Mouse (Mus musculus) kidney, postnatal 0 days (tissue): ENCODE measurements around the gene Smoc1. TPM values are rescaled to one million over a fixed set of nuclear protein-coding genes. Genes with fewer than 3 reads are reported as not detected.

ENCODE experiments used
- ATAC-seq: fragments of 200-750 bp; cut with Nextera tagmentation; replicated peaks from 2 replicates; pipeline ENCODE4 v1.8.0; 2017; ENCODE audit warnings: low read depth, moderate number of reproducible peaks, moderate TSS enrichment, moderate library complexity; ENCODE audit not compliant: low FRiP score
- DNase-seq: peaks from one replicate; pipeline ENCODE4 v3.0.0-alpha.2; 2016; ENCODE audit warnings: low spot score
- H3K27ac ChIP-seq: fragments of 300-500 bp; sonication (generic); 2 replicates; pipeline ENCODE4 v1.5.1; 2014; ENCODE audit warnings: mild to moderate bottlenecking
- H3K27me3 ChIP-seq: fragments of 300-500 bp; sonication (generic); 2 replicates; pipeline ENCODE4 v1.6.1; 2014; ENCODE audit warnings: low read length, mixed read lengths; ENCODE audit not compliant: insufficient read depth
- H3K36me3 ChIP-seq: fragments of 300-500 bp; sonication (generic); 2 replicates; pipeline ENCODE4 v1.6.1; 2014; ENCODE audit warnings: low read length, mixed read lengths; ENCODE audit not compliant: insufficient read depth
- H3K4me1 ChIP-seq: fragments of 300-500 bp; sonication (generic); replicated peaks from 2 replicates; pipeline ENCODE4 v1.6.1; 2014; ENCODE audit warnings: antibody characterized with exemption, low read length, mixed read lengths; ENCODE audit not compliant: insufficient read depth
- H3K4me2 ChIP-seq: fragments of 300-500 bp; sonication (generic); 2 replicates; pipeline ENCODE4 v1.6.1; 2014; ENCODE audit warnings: mild to moderate bottlenecking, low read length, moderate library complexity, mixed read lengths
- H3K4me3 ChIP-seq: fragments of 300-500 bp; sonication (generic); replicated peaks from 2 replicates; pipeline ENCODE4 v1.5.1; 2014; ENCODE audit warnings: low read depth, low read length
- H3K9ac ChIP-seq: fragments of 300-500 bp; sonication (generic); 2 replicates; pipeline ENCODE4 v1.6.1; 2014; ENCODE audit warnings: low read depth, low read length
- H3K9me3 ChIP-seq: fragments of 300-500 bp; sonication (generic); replicated peaks from 2 replicates; pipeline ENCODE4 v1.6.1; 2016; ENCODE audit warnings: low read length, inconsistent platforms, mixed read lengths
- CTCF ChIP-seq: IDR thresholded peaks from 2 replicates; pipeline ENCODE4 v1.5.1; 2016; ENCODE audit warnings: antibody characterized with exemption, low read depth, mild to moderate bottlenecking, moderate library complexity
- WGBS: fragments of 180-500 bp; shearing (Covaris S2); extraction: QIAGEN DNeasy Blood & Tissue Kit; methylation state at CpG from one replicate; pipeline ENCODE4 v1.1.7; 2014; 5-methylcytosine and 5-hydroxymethylcytosine counted together
- polyA plus RNA-seq: library from polyadenylated mRNA; unstranded; fragments of >200 nt; fragmentation: Nextera tagmentation; extraction: Ambion mirVana; gene quantifications from 2 replicates; pipeline ENCODE4 v1.2.1, GENCODE M21; 2015

Smoc1 gene
- polyA plus RNA-seq, 1 experiment from 2014 or later = 0.72 TPM

GRCm38 (mm10) chr12:81166092-81166491 lies 139.5 kb downstream of the Smoc1 start:
- WGBS = 4% methylated on average over 10 of the region's 10 CpGs

GRCm38 (mm10) chr12:81166615-81167014 lies 140.0 kb downstream of the Smoc1 start:
- peaks cover 6% of the 10 kb centered on the region for H3K4me1 ChIP-seq
- DNase-seq (no peak), ATAC-seq (no peak)
- H3K27me3 ChIP-seq = 0 out of 2 replicates have a peak, but pooled peaks cover 18% of the 10 kb centered on the region
- H3K4me2 ChIP-seq = no peak overlapping the region
- no peak overlapping the region for H3K4me3 ChIP-seq
- H3K36me3 ChIP-seq = no peaks in the 10 kb centered on the region
- no peak overlapping the region for H3K27ac ChIP-seq
- no peaks in the 10 kb centered on the region for H3K9me3 ChIP-seq
- WGBS = 26% methylated on average over 8 of the region's 8 CpGs
- no peak for TF ChIP-seq CTCF
- no peak overlapping the region for H3K9ac ChIP-seq

More at GRCm38 (mm10) chr12:81166092-81166491, 139.5 kb downstream of the Smoc1 start:
- H3K27me3 ChIP-seq = 0 out of 2 replicates have a peak, but pooled peaks cover 18% of the 10 kb centered on the region
- no peak overlapping the region for H3K27ac ChIP-seq
- H3K4me2 ChIP-seq = no peak overlapping the region
- H3K9me3 ChIP-seq = no peaks in the 10 kb centered on the region
- H3K9ac ChIP-seq = no peak overlapping the region
- H3K4me1 ChIP-seq = peaks cover 6% of the 10 kb centered on the region
- no peak for TF ChIP-seq CTCF
- H3K4me3 ChIP-seq = no peak overlapping the region
- DNase-seq (peak; percentile 81), ATAC-seq (0 out of 2 replicates have a peak, but pooled peaks have one; percentile 36)
- H3K36me3 ChIP-seq = no peaks in the 10 kb centered on the region

GRCm38 (mm10) chr12:81167142-81167541 lies 140.5 kb downstream of the Smoc1 start:
- DNase-seq (peak; percentile 7), ATAC-seq (no peak)
- Histone ChIP-seq H3K27me3 (0 out of 2 replicates have a peak, but pooled peaks cover 18% of the 10 kb centered on the region), H3K27ac (no peak overlapping the region), H3K4me3 (no peak overlapping the region), H3K36me3 (no peaks in the 10 kb centered on the region), H3K9me3 (no peaks in the 10 kb centered on the region), H3K4me2 (no peak overlapping the region), H3K9ac (no peak overlapping the region), H3K4me1 (peaks cover 6% of the 10 kb centered on the region)
- 26% methylated on average over 9 of the region's 9 CpGs for WGBS
- no peak for TF ChIP-seq CTCF

GRCm38 (mm10) chr12:81168031-81168430 lies 141.4 kb downstream of the Smoc1 start:
- DNase-seq = no peak
- H3K9me3 ChIP-seq = no peaks in the 10 kb centered on the region
- H3K4me2 ChIP-seq = no peak overlapping the region
- no peaks in the 10 kb centered on the region for H3K36me3 ChIP-seq
- no peak for TF ChIP-seq CTCF
- no peak for ATAC-seq
- no peak overlapping the region for H3K9ac ChIP-seq
- WGBS = 85% methylated on average over 7 of the region's 7 CpGs
- no peak overlapping the region for H3K27ac ChIP-seq
- H3K4me1 ChIP-seq = peaks cover 6% of the 10 kb centered on the region
- H3K27me3 ChIP-seq = 0 out of 2 replicates have a peak, but pooled peaks cover 18% of the 10 kb centered on the region
- H3K4me3 ChIP-seq = no peak overlapping the region

- no peak overlapping the region for H3K27ac ChIP-seq
- DNase-seq = no peak
- ATAC-seq = no peak
- TF ChIP-seq CTCF = peak; percentile 32; the same call in 1 of the 2 replicates
- H3K9ac ChIP-seq = no peak overlapping the region
- H3K36me3 ChIP-seq = no peaks in the 10 kb centered on the region
- no peaks in the 10 kb centered on the region for H3K9me3 ChIP-seq
- 61% methylated on average over 2 of the region's 2 CpGs for WGBS
- H3K27me3 ChIP-seq = 0 out of 2 replicates have a peak, but pooled peaks cover 14% of the 10 kb centered on the region
- no peak overlapping the region for H3K4me3 ChIP-seq
- peaks cover 6% of the 10 kb centered on the region for H3K4me1 ChIP-seq
- H3K4me2 ChIP-seq = no peak overlapping the region
Measured at GRCm38 (mm10) chr12:81168494-81168893, 141.9 kb downstream of the Smoc1 start.

- peak; percentile 29; the same call in 1 of the 2 replicates for TF ChIP-seq CTCF
Measured at GRCm38 (mm10) chr12:81170076-81170475, 143.5 kb downstream of the Smoc1 start.

GRCm38 (mm10) chr12:81173011-81173410 lies 146.4 kb downstream of the Smoc1 start:
- Histone ChIP-seq H3K27ac (no peak overlapping the region), H3K9me3 (no peaks in the 10 kb centered on the region), H3K4me2 (no peak overlapping the region), H3K4me3 (no peak overlapping the region), H3K36me3 (no peaks in the 10 kb centered on the region), H3K4me1 (no peaks in the 10 kb centered on the region), H3K27me3 (peaks cover 2% of the 10 kb centered on the region; the same call in 1 of the 2 replicates), H3K9ac (no peak overlapping the region)
- TF ChIP-seq CTCF = no peak
- DNase-seq (no peak), ATAC-seq (no peak)
- 83% methylated on average over 3 of the region's 3 CpGs for WGBS

More at GRCm38 (mm10) chr12:81170076-81170475, 143.5 kb downstream of the Smoc1 start:
- H3K9ac ChIP-seq = no peak overlapping the region
- no peak overlapping the region for H3K4me3 ChIP-seq
- no peak overlapping the region for H3K27ac ChIP-seq
- peaks cover 6% of the 10 kb centered on the region for H3K4me1 ChIP-seq
- no peak overlapping the region for H3K4me2 ChIP-seq
- ATAC-seq (no peak), DNase-seq (no peak)
- peaks cover 10% of the 10 kb centered on the region; the same call in 1 of the 2 replicates for H3K27me3 ChIP-seq
- no peaks in the 10 kb centered on the region for H3K9me3 ChIP-seq
- H3K36me3 ChIP-seq = no peaks in the 10 kb centered on the region
- WGBS = 84% methylated on average over 2 of the region's 2 CpGs
